23 mouse cellular contexts compared by ENCODE assay signal in genomic region chr13:46588606-46589005, GRCm38 (mm10).
DNase-seq lines count a peak whose midpoint lies in the region; ATAC-seq and TF ChIP-seq lines count a peak whose summit lies in the region.
"Had no signal": no experiment of that assay in that cellular context is flagged by ENCODE, and none has a peak within 500 bp of the region (broad histone marks: within the 10 kb centered on the region; RNA-seq: fewer than 3 reads in every experiment).

No protein-coding gene starts in this region.

- H3ac ChIP-seq in myocyte (ENCODE audit: control insufficient read depth, insufficient read length): no peak overlapping the region

- TF ChIP-seq POLR2A in myocyte (IDR thresholded peaks at IDR 0.05; ENCODE audit: insufficient read length, low read depth): no peak

- peak overlapping the region; percentile 84 for H3K27ac ChIP-seq in gastrocnemius, adult 2 months
- peak overlapping the region; percentile 57; the same call in 1 of the 2 replicates for H3K27ac ChIP-seq in layer of hippocampus, adult 2 months
- H3K27ac ChIP-seq: embryonic facial prominence, embryonic 12.5 days; embryonic facial prominence, embryonic 15.5 days; hindbrain, embryonic 10.5 days; hindbrain, embryonic 13.5 days; intestine, embryonic 15.5 days had no signal

- H3K4me2 ChIP-seq in myocyte (ENCODE audit: low read depth): peak overlapping the region; percentile 2
- H3K4me2 ChIP-seq: heart, embryonic 12.5 days; hindbrain, embryonic 13.5 days; intestine, embryonic 15.5 days had no signal

- no peaks in the 10 kb centered on the region for H3K79me2 ChIP-seq in myocyte (ENCODE audit: control insufficient read depth, insufficient read depth)

- intact Hi-C loops in gastrocnemius, adult 2 months (cut with DNase I): no loop called here

- H3K36me3 ChIP-seq in myocyte (ENCODE audit: control insufficient read depth, insufficient read depth): no peaks in the 10 kb centered on the region
- H3K36me3 ChIP-seq: embryonic facial prominence, embryonic 12.5 days; embryonic facial prominence, embryonic 15.5 days; hindbrain, embryonic 10.5 days; hindbrain, embryonic 13.5 days; intestine, embryonic 15.5 days had no signal

- ATAC-seq in CD4-positive, CD25-positive, alpha-beta regulatory T cell, adult 4 months: no peak
- ATAC-seq: activated CD4-positive, CD25-positive, alpha-beta regulatory T cell, adult 4 months; forebrain, embryonic 14.5 days; forebrain, postnatal 0 days; hindbrain, embryonic 16.5 days; intestine, embryonic 15.5 days had no signal

- no peak overlapping the region for H3K4me3 ChIP-seq in gastrocnemius, adult 2 months
- H3K4me3 ChIP-seq in layer of hippocampus, adult 2 months: no peak overlapping the region
- H3K4me3 ChIP-seq in myocyte: no peak overlapping the region
- H3K4me3 ChIP-seq: embryonic facial prominence, embryonic 12.5 days; embryonic facial prominence, embryonic 15.5 days; heart, embryonic 12.5 days; hindbrain, embryonic 10.5 days; hindbrain, embryonic 13.5 days; intestine, embryonic 15.5 days had no signal

- no peaks in the 10 kb centered on the region for H3K27me3 ChIP-seq in myocyte (ENCODE audit: control insufficient read depth, insufficient read depth, insufficient read length)
- H3K27me3 ChIP-seq: embryonic facial prominence, embryonic 12.5 days; embryonic facial prominence, embryonic 15.5 days; heart, embryonic 12.5 days; hindbrain, embryonic 13.5 days; intestine, embryonic 15.5 days had no signal

- TF ChIP-seq CTCF in gastrocnemius, adult 2 months (IDR thresholded peaks at IDR 0.05): no peak
- no peak for TF ChIP-seq CTCF in layer of hippocampus, adult 2 months (conservative IDR thresholded peaks at IDR 0.05)

- DNase-seq in gastrocnemius, adult 2 months: no peak
- DNase-seq in gastrocnemius, postnatal 10 days: no peak
- DNase-seq in layer of hippocampus, adult 2 months (ENCODE audit: low spot score in 2 of 2): peak in 1 of 2 experiments; percentile 25
- DNase-seq in layer of hippocampus, adult 9-10 months (ENCODE audit: low spot score): no peak
- peak; percentile 40 for DNase-seq in brain, adult 2 months (ENCODE audit: low read depth, low spot score)
- DNase-seq: adrenal gland, adult 8-10 months; adrenal gland, postnatal 25 days; cerebellum, adult 18-20 months; cerebellum, adult 9-10 months; cerebellum, postnatal 14 days; forebrain, postnatal 0 days; kidney, adult 11 months had no signal

TF ChIP-seq in myocyte, 11 proteins besides CTCF, POLR2A, EP300 and RAD21:
- TF ChIP-seq SRF (IDR thresholded peaks at IDR 0.05; ENCODE audit: control insufficient read depth, insufficient read length, low read depth): no peak
- TF ChIP-seq TCF12 (IDR thresholded peaks at IDR 0.05; ENCODE audit: insufficient read depth, poor library complexity, severe bottlenecking): no peak
- no peak for TF ChIP-seq MAX (IDR thresholded peaks at IDR 0.05; ENCODE audit: low read depth)
- no peak for TF ChIP-seq REST (IDR thresholded peaks at IDR 0.05; ENCODE audit: insufficient read depth, insufficient read length)
- no peak for TF ChIP-seq USF1 (IDR thresholded peaks at IDR 0.05; ENCODE audit: low read depth)
- TF ChIP-seq POLR2AphosphoS2 (IDR thresholded peaks at IDR 0.05; ENCODE audit: insufficient read length, low read depth): no peak
- TF ChIP-seq TCF3 (IDR thresholded peaks at IDR 0.05; ENCODE audit: insufficient read length, low read depth): no peak
- no peak for TF ChIP-seq MYOG (IDR thresholded peaks at IDR 0.05; ENCODE audit: control insufficient read depth in 1 of 3, insufficient read depth in 1 of 3, insufficient read length in 2 of 3, low read depth in 2 of 3)
- no peak for TF ChIP-seq CEBPB (IDR thresholded peaks at IDR 0.05; ENCODE audit: insufficient read depth, poor library complexity, severe bottlenecking)
- no peak for TF ChIP-seq MYOD1 (IDR thresholded peaks at IDR 0.05; ENCODE audit: control insufficient read depth in 1 of 3, insufficient read length in 2 of 3, low read depth in 2 of 3)
- no peak for TF ChIP-seq E2F4 (IDR thresholded peaks at IDR 0.05; ENCODE audit: insufficient read depth)
